Mouse (Mus musculus): ENCODE data around the gene Scpep1.
"Not testable (repeated sequence)": the region's sequence is repeated elsewhere in the genome, so short reads cannot be mapped to it uniquely, and the experiment has no call there.

Gene Scpep1

GRCm38 (mm10) chr11:88909388-88910036 lies 45.8 kb downstream of the Scpep1 start:
- peak; percentile 81 to 93 for DNase-seq

- peak; percentile 88 to 89 for DNase-seq
Measured at GRCm38 (mm10) chr11:88908557-88909211, 46.6 kb downstream of the Scpep1 start.

DNA sequence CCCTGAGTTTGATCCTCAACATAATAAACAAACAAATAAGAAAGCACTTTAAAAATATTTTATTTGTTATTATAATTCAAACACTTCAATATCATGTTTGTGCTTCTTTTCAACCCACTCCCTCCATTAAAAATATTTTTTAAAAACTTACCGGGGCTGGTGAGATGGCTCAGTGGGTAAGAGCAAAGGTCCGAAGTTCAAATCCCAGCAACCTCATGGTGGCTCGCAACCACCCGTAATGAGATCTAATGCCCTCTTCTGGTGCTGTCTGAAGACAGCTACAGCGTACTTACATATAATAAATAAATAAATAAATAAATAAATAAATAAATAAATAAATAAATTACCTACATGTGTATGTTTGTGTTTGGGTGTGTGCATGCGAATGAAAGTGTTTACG lies 47.4 kb downstream of the Scpep1 start:
- DNase-seq = no peak

DNA sequence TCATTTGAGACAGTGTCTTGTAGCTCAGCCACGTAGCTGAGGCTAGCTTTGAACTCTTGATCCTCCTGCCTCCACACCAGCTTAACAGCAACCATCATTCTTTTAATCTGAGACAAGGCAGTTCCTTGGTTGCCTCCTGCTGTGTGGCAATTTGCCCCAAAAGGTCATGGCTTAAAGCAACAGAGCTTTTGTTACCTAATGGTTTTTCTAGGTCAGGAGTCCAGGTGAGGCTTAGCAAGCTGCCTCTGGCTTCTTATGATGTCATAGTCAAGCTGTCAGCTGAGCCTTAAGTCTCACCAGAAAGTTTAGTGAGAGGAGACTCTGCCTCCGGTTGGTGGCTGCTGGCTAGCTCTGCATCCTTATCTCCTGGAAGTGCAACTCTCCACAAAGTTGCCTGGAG lies 49.6 kb downstream of the Scpep1 start:
- DNase-seq = peak; percentile 70 to 89

GRCm38 (mm10) chr11:88904080-88904479 lies 51.2 kb downstream of the Scpep1 start:
- DNase-seq = no peak

GRCm38 (mm10) chr11:88902762-88903161 lies 52.5 kb downstream of the Scpep1 start:
- peak in 1 of 2 experiments; percentile 74 for DNase-seq

DNA sequence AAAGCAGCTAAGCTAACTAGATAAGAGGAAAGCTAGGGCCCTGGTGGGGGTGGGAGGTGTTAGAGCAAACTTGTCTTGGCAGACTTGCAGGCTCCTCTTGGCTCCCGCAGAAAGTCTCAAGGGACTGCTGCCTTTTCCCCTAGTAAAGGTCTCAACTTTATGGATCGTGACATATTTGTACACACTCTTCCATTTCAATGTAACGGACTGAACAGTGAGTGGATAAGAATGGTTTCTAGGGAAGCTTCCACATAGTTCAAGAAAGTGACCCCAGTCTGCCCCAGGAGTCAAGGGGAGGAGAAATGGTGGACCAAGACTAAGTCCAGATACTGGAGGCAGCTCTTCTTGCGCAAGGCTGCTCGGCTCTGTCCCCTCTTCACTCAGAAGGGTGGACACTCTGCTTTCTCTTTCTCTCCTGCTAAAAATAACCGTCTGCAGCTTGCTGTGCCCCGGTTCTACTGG lies 53.9 kb downstream of the Scpep1 start:
- peak; percentile 57 to 81 for DNase-seq

DNA sequence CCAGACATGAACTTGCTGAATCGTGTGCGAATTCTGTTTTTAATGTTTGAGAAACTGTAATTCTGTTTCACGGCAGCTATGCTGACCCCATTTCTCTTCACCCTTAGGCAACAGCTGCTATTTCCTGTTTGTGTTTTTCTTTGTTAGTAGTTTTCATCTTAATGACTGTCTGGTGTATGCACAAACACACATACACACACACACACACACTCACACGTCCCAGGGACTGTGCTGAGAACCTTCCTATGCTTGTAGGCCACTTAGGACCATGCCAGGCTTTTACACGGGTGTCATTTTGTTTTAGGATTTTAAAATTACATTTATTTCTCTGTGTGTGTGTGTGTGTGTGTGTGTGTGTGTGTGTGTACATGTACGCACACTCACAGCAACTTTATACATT lies 55.7 kb downstream of the Scpep1 start:
- DNase-seq = no peak

GRCm38 (mm10) chr11:88898380-88898763 lies 56.9 kb downstream of the Scpep1 start:
- no peak for DNase-seq

GRCm38 (mm10) chr11:88897624-88898379 lies 57.5 kb downstream of the Scpep1 start:
- DNase-seq = peak; percentile 48 to 72

DNA sequence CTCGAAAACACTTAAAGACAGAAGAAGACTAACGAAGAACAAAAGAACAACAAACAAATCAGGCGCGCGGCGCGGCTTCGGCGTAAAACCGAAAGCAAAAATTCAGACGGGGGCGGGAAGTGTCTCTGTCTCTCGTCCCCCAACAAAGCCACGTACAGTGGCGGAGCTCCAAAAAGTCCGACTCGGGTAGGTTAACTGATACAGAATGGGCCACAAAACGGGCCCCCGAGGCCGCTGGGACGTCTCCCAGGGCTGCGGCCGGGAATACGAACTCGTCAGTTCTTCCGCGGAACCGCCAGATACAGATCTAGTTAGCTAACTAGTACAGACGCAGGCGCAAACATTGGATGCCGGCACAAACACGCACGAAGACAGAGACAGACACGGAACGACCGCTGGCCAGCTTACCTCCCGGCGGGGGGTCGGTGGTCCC lies 59.4 kb downstream of the Scpep1 start:
- DNase-seq = not testable (repeated sequence)

DNA sequence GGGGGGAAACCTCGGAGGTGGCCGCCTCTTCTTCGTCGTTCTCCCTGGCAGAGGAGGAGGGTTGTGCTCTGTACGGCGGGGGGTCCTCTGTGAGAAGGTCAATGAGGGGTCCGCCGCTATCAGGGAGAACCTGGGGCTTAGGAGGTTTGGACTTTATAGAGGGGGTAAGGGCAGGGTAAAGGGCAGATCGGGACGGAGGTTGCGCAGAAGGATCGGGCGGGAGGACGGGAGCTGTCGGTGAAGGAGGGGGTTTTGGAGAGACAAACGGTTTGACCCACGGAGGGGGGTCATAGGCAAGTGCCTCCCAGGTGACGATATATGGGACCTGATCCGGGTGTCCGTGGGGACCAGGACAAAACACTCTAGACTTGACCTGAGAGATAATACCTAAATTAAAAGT lies 60.0 kb downstream of the Scpep1 start:
- not testable (repeated sequence) for DNase-seq

- not testable (repeated sequence) for DNase-seq
Measured at GRCm38 (mm10) chr11:88894279-88894678, 61.0 kb downstream of the Scpep1 start.

DNA sequence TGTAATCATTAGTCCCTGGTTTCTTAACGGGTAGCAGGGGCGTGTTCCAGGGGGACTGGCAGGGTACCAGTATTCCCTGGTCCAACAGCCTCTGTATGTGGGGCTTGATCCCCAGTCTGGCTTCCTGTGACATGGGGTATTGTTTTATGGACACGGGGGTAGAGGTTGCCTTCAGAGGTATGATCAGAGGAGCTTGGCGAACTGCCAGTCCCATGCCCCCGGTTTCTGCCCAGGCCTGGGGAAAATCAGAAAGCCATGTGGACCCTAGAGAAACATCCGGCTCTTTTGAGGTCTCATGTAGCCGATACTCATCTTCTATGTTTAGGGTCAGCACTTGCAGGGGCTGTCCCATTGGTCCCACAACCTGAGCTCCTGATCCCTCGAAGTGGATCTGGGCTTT lies 61.8 kb downstream of the Scpep1 start:
- not testable (repeated sequence) for DNase-seq

- DNase-seq = peak in 1 of 2 experiments; percentile 69
Measured at GRCm38 (mm10) chr11:88892789-88893188, 62.5 kb downstream of the Scpep1 start.

DNA sequence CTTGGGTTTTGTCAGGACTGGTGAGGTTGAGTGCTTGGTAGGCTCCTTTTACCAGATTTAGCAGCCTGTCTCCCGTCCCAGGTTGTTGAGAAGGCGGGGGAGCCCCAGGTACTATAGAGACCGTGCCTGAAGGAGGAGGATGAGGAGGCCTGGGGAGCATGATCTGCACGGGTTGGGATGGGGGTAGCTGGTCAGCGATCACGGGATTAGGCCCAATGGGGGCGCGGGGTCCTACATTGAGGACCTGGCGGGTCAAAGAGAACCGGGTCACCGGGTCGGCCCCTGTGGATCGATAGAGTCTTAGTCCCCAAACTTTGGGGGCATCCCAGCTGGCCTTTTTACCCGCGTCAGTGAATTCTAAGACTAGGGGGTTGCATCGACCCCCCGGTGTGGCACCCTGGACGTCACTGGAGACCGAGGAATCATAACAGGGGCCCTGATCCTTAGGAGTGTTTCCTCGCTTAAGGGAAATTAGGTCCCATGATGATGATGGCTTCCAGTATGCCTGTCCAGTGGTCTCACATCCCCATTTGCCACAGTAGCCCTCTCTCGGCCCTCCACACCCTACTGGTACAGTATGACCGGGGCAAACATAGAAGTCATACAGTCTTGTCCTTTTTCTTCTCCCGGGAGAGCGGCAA lies 63.2 kb downstream of the Scpep1 start:
- peak; percentile 55 to 84 for DNase-seq

DNA sequence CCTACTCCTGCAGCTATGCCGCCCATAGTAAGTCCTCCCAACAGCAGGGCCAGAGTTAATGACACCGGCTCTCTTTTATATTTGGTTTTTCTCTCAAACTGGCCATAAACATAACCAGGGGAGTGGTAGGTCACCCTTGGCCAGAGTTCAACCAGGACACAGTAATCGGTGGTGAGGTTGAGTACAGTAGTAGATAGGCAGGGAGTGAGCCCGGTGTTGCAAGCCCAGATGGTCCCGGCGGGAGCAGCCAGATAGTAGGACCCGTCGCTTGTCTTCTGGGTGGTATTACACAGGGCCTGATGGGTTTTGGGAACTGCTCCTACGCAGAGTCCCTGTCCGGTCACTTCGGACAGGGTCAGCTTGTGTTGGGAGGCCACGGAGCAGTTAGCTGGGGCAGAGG lies 63.8 kb downstream of the Scpep1 start:
- DNase-seq = peak in 1 of 2 experiments; percentile 63

GRCm38 (mm10) chr11:88890904-88891303 lies 64.4 kb downstream of the Scpep1 start:
- DNase-seq = not testable (repeated sequence)

- DNase-seq = no peak
Measured at GRCm38 (mm10) chr11:88888996-88889395, 66.3 kb downstream of the Scpep1 start.

DNA sequence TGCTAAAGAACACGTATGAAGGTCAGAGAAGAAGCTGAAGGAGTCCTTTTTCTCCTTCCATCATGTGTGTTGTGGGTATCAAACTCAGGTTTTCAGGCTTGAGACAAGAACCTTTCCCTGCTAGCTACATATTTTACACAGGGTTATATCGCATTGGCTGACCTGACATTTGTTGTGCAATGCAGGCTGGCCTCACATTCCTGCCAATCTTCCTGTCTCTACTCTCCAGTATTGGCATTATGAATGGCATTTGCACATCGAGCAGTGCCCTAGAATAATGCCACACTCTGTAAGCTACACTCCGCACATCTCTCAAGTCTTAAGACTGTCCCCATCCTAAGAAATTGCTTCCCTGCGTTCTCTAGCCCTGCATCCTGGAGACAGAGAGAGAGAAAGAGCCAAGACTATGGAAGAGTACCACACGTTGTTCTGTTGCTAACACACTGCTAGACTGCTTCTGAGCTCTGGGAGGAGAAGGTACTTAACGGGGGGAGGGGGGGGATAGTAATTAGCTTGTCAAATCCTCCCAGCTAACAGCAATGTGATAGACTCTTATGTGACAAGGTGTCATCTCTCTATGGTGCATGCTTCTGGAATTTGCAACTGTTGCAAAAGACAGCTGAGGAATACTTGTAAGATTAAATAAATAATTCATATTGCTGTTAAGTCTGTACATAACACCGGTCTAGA lies 70.7 kb downstream of the Scpep1 start:
- no peak for DNase-seq

DNA sequence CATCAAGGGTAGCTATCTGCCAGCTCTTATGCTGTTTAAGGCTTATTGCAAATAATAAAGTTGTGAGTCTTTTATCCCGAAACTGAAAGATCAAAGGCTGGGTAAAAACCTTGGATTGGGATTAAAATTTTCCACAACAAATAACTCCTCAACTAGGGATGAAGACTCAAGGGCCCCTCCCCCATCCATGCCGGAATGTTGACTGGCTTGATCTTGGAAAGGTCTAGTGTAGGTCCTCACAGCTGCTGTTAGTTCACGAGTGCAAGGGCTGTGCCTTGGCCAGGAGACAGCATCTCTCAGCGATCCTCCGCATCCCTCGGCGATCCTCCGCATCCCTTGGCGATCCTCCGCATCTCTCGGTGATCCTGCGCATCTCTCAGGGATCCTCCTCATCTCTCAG lies 77.3 kb downstream of the Scpep1 start:
- no peak for DNase-seq

All from kidney, postnatal 25 days (tissue).